Mouse (Mus musculus): ENCODE measurements around the gene Xrcc2.

- TF ChIP-seq CTCF (IDR thresholded peaks at IDR 0.05; ENCODE audit: insufficient read depth, low read depth, low read length): no peak
- TF ChIP-seq POLR2A (IDR thresholded peaks at IDR 0.05; ENCODE audit: insufficient read depth, low read depth, low read length): no peak
These were observed 17.4 kb upstream of the Xrcc2 start for GRCm38 (mm10) chr5:25723016-25723415.

All from olfactory bulb, adult 2 months (tissue).